Mouse (Mus musculus) CD4-positive, CD25-positive, alpha-beta regulatory T cell, adult 4 months (primary cell): ENCODE results near the gene Acp2. TPM values are rescaled to one million over a fixed set of nuclear protein-coding genes. Genes with fewer than 3 reads are reported as not detected.

Experiments
- ATAC-seq: one replicate; pipeline ENCODE4 v1.8.0; 2017
- polyA plus RNA-seq, 2 experiments: library from polyadenylated mRNA; unstranded; fragments of 100-300 nt; shearing (Covaris generic); gene quantifications; one replicate each; pipeline ENCODE4 v1.2.1; 2017

Acp2 gene
- polyA plus RNA-seq, 2 experiments from 2014 or later: 17.9 to 25.7 TPM

DNA sequence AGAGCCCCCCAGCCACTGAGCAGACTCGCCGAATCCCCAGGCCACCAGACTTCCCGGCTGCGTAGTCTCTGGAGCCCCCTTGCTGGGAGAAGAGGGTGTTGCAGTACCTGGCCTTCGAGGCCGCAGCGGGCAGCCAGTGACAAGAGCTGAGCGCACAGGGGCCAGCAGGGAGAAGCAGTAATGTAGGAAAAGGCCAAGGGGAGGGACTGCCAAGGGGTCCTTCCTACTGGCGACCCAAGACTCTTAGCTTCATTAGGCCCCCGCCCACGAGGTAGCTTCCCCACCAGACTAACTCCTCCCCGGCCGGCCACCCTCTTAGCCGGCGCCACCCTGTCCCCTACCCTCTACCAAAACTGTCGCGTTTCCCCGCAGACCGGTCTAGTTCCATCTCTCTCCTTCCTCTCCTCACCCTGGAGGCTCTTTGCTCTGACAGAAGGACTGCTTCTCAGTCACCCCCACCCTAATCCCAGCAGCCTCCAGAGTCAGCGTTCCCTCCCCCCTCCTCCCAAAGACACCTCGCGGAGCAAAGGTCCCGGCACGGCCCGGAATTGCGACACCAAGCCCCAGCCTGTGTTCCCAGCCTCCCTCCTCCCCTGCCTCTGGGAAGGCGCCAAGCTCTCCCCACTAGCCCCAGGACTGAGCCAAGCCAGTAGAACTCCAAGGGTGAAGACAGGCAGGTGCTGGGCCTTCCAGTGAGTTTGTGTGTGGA lies 7.9 kb upstream of the Acp2 start:
- ATAC-seq: peak; percentile 76

DNA sequence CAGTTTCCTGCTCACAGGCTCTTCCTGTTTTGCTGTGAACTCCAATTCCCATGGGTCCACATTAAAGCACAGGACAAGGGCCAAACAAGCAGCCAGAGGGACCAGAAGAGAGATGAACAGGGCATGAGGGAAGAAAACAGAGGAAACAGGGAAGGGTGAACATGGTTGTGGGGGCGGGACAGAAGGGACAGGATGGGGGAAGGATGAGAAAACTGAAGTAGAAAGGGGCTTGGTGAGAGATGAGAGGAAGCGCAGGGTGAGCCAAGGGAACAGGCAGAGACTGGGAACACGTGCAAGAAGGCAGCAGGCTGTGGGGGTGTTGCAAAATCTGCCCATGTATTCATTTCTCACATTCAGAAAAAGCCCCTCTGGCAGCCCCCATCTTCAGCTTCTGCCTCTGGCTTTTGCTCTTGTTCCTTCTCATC lies 6.1 kb upstream of the Acp2 start:
- ATAC-seq: no peak

DNA sequence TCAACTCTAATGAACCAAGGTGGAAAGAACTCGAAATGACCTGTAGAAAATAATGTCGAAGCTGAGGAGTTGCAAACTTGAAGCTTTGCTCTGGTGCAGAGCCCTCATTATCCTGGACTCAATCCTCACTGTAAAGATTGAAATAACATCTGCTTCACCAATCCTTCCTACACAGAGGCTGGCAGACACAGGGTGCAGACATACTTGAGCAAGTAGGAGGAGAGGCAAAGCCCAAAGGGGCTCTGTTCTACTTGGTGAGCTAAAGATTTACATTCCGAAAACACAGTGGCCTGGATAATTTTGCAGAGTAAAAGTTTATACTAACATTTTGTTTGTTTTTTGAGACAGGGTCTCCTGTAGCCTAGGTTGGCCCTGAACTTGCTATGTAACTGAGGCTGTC lies 3.8 kb upstream of the Acp2 start:
- ATAC-seq: no peak

DNA sequence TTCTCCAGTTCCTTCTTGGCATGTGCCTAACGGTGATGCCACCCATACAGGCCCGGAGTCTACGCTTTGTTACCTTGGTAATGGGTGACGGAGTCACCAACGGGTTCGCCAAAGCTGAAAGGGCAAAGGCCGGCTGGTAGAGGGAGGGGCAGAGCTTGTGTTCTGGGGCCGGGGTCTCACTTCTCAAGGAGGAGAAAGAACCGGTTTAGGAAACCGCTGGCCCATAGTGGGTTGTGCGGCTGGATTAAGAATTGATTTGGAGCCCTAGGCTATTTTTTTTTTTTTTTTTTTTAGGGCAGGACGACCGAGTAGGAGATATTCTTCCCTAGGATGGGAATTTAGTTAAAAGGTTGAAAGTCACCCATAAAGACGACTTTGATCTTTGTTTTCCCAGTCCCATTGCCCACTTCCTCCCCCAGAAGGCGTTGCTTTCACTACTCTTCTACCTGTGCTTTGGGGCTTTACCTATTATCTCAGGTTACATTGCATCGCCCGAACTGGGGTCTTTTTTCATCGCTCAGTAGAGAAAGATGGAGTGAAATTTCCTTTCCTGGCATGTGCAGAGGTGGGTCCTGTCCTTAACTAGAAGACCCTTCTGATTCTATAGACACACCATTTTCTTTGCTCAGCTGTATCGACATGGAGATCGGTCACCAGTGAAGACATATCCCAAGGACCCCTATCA lies 429 bp downstream of the Acp2 start:
- peak; percentile 50 for ATAC-seq

DNA sequence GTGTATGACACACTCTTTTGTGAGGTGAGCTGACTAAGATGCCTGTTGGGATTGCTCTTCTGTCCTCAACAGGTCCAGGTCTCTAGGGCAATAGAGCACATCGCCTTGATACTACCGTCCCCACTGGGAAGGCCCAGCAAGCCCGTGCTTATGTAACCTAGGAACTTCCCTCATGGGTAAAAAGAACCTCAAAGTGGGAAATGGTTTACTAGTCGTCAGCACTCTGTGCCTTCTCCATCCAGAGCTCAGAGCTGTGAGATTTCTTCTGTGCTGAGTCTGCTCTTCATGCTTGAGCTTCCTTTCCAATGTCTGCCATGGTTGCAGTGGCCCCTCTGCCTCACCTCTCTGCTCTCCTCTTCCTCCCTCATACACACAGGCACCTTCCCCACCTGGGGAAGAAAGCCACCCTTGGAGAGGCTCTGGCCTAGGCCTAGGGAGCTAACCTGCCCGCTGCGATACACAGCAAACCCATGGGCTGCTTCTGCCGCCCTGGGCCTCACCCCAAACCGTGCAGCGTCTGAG lies 3.6 kb downstream of the Acp2 start:
- no peak for ATAC-seq

DNA sequence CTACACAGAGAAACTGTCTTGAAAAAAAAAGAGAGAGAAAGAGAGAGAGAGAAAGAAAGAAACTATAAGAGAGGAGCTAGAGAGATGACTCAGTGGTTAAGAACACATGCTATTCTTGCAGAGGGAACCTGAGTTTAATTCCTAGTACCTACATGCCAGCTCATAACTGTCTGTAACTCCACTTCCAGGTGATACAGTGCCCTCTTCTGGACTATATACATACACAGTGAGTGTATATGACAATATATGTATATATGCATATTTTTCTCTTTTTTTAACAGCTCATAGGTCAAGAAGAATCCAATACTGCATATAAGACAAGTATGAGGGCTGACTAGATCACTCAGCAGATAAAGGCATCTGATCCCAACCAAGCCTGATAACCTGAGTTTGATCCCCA lies 10.6 kb downstream of the Acp2 start:
- ATAC-seq: no peak

DNA sequence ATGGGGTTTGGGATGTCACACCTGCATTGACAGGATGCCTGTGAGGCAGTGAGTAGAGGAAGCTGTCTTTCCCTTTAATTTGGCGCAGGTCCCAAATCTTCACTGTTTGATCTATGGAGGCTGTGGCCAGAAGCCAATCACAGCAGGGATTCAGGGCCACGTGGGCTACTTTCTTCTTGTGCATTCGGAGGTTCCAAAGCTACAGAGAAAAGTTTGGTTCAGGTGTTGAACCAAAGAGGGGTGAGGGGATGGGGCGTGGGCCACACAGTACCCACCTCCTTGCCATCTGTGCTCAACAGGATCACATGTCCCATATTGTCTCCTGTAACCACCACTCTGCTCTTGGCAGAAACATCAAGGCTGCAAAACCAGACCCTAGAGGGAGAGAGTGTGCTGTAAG lies 14.3 kb downstream of the Acp2 start:
- no peak for ATAC-seq

DNA sequence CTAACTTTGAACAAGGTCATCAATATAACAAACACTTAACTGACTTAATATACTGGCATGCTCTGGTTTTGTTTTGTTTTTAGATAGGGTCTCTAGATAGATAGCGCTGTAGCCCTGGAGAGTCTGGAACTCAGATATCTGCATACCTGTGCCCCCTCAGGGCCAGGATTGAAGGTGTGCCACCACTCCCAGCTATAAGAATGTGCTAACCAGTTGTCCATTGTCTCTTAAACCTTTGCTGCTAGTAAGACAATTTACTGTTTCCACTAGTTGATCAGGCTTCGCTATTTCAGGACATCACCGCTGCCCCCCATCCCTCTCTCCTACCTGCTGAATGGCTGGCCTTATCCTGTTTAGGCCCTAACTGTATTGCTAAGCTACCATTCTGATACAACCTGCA lies 17.8 kb downstream of the Acp2 start:
- no peak for ATAC-seq

DNA sequence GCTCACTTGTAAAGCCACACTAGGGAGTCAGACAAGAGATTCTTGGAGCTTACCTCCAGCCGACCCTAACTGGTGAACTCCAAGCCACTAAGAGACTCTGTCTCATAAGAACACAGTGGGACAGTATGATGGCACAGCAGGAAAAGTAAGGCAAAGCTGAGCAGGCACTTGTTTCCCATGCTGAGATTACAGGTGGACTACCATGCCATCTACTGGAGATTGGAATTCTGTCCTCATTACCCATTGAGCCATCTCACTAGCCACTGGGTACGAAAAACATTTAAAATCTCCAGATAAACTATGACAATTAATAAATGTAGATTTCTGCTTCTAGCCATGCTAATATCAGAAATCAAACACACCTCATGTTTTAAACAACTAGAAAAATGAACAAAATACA lies 20.9 kb downstream of the Acp2 start:
- no peak for ATAC-seq

DNA sequence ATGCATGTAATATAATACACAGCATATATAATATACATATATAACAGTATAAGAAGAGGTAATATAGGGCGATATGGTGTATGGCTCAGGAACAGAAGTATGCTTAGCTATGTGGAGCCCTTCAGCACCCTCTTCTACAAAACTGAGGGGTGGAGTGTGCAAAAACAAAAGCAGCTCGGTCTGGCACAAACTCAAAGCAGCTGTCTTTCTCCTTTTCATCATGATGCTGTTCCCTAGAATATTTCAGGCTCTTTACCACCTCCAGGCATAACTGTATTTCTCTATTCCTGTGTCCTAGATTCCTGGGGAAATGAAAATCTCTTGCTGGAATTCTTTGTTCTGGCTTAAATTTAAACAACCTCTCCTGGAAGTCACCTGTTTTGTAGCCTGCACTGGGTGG lies 27.1 kb downstream of the Acp2 start:
- ATAC-seq: no peak

DNA sequence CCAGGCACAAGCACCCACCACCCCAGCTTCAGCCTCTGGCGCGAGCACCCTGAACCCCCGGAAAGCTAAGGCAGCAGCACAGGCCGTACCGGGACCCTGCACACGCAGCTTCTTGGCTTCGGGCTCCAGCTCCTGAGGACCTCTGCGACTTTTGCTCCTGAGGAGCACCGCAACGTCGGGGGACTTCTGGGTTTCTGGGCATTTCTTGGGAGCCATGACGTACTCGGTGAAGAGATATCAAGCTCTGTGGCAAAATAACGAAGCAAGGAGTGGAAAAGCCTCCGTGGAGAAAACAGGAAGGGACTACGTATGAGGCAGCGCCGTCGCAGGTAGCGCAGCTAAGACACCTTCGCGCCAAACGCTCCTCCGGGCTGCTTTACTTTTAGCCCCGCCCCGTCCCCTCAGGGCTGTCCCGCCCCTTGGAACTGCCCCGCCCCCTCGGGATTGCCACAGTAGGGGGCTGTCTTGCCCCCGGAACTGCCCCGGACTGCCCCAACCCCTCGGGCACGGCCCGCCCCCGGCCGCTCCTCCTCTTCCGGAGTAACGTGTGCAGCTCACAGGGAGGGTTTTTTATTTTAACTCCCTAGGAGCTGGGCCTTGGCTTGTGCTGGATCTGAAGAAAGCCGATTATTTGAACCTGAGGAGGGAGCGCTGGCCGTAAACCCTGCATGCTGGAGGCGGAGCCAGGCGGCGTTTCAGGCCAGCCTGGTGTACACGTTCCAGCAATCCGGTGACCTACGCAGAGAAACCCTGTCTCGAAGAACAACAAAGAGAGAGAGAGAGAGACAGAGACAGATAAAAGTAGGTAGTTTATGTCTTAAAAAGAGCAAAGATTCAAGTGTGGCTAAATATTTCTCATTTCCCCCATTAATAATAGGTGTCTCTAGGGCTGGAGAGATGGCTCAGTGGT lies 34.2 kb downstream of the Acp2 start, which contains the start of gene Ddb2:
TSS of gene Ddb2 (minus strand) at position 382 of the 910 bp plus-strand sequence.
- peak; percentile 91 for ATAC-seq

DNA sequence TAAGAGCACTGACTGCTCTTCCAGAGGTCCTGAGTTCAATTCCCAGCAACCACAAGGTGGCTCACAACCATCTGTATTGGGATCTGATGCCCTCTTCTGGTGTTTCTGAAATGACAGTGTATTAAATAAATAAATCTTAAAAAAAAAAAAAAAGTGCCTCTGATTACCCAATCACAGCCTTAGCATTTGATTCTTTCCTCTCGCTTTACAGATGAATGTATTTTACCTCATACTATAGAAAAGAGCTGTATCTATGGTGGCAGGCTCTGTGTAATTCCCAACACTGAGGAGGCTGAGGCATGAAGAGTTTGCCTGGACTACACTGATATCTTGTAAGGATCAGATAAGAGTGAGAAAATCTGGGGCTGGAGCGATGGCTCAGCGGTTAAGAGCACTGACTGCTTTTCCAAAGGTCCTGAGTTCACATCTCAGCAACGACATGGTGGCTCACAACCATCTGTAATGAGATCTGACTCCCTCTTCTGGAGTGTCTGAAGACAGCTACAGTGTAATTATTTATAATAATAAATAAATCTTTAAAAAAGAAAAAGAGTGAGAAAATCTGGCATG lies 34.9 kb downstream of the Acp2 start:
- peak; percentile 21 for ATAC-seq

DNA sequence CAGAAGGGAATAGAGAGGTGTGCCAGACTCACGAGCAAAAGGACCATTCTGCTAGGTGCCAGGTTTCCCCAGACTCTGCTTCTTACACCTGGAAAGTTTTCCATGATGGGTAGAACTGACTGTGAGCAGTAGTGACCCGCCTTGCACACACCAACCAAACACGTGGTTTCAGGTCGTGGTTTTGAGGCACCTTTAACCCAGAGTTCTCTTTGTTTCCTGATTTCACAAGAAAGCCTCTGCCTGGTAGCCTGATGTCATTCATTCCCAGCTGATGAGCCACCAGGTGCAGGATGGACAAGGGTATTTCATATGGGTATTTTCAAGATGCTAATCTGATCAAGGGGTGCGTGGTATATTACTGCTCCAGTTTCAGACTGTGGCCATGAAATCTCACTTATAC lies 39.9 kb downstream of the Acp2 start:
- ATAC-seq: peak; percentile 58

DNA sequence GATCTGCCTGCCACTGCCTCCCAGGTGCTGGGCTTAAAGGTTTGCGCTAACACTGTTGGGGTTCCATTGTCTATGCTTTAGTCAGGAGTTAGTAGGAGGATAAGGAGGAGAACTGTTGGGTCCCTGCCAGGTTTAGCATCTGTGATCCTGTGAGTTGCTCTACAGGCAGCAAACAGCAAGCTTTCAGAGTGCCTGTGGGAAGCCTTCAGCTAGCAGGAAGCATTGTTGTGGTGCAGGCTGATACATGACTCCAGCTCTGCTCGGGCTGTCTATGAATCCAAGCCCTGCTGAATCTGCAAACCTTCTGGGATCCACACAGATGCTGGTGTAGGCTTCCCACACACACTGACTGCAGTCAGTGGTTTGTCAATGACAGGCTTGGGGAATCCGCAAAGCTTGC lies 40.7 kb downstream of the Acp2 start:
- ATAC-seq: no peak

DNA sequence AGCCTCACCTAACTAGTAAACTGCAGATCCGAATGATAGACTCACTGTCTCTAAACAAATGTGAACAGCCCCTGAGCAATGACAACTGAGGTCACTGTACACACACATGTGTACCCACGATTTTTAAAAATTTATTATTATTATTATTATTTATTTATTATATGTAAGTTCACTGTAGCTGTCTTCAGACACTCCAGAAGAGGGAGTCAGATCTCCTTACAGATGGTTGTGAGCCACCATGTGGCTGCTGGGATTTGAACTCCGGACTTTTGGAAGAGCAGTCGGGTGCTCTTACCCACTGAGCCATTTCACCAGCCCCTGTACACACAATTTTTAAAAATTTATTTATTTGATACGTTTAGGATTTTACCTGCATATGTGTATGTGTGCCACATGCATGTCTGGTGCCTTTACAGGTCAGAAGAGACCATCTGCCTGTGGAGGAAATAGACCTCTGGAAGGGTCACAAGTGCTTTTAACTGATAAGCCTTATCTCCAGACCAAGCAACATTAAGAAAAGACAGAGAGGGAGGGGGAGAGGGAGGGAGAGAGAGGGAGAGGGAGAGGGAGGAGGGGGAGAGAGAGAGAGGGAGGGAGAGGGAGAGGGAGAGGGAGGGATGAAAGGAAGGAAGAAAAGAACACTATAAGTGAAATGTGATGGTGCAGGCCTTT lies 42.0 kb downstream of the Acp2 start:
- ATAC-seq: no peak

DNA sequence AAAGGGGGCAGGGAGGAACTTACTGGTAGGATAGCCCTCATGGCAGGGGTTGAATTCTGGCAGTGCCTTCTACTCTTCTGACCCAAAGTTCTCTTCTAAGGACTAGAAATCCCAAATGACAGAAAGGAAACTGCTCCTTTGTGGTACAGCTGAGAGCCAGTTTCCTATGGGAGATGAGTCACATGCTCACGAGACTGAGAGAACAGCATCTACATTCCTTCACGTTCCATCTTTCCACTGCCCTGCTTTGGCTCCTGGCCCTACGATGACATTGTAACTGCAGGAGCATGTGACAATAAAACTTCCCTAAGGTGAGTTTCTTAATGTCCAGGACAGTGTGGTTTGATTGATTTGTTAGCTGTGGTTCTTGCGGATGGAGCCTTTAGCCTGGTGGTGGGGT lies 45.7 kb downstream of the Acp2 start:
- no peak for ATAC-seq

DNA sequence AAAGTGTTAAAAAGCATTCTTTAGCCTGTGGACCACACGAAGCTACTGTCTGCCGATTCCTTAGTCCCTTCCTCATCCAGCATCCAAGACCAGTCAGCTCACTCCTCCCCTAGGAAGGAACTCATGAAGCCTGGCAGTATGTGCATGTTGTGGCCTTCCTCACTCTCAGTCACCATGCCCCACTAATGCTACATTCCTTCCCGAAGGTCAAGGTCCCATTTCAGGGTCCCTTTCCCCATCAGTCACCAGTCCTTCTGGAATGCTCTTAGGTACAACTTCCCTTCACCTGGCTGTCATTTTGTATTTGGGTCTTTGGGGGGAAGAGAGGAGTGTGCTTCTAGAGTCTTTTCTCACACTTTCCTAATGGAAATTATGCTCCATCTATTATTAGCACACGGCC lies 49.3 kb downstream of the Acp2 start:
- ATAC-seq: no peak

DNA sequence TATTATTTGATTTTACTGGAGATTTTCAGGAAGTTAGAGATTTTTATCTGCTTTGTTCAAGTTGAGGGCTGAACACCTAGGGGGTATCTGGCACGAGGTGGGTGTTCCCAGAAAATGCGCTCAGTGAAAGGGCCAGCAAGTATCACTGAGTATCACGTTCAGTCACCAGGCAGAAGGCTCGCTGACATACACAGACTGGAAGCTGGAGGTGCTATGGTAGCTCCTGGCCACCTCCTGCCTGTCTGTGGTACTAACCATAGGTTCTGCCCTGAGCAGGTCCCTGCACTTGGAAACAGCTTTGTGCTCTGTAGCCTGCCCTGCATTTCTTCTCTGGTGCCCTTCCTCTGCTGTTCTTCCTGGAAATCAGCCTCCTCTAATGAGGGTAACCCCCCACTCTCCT lies 49.8 kb downstream of the Acp2 start:
- ATAC-seq: no peak

DNA sequence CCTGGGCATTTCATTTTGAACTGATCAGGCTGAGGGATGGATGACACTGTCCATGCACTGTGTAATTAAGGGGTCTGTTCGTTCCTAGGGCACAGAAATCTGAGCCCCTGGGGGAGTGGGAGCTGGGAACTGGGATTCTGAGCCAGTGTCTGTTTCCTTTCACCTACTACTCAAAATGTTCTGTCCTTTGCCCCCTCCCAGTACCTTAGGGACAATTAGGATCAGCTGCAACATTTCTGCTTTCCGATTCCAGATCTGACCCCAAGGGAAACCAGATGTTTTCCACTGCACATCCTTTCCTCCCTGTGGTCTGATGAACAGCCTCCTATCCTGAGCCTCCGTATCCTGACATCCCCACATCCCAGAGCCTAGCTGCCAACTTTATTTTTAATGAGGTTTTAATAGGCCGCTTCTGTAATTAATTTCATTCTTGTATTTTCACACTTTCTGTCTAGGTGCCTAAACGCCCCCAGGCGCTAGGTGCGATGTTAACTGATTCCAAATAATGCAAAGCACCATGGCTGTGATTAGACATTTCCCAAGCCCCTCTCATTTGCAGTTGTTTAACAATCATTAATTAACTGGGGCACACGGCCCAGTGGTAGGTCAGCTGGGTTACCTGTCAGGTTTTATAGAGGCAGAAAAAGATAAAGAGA lies 52.2 kb downstream of the Acp2 start:
- ATAC-seq: no peak

DNA sequence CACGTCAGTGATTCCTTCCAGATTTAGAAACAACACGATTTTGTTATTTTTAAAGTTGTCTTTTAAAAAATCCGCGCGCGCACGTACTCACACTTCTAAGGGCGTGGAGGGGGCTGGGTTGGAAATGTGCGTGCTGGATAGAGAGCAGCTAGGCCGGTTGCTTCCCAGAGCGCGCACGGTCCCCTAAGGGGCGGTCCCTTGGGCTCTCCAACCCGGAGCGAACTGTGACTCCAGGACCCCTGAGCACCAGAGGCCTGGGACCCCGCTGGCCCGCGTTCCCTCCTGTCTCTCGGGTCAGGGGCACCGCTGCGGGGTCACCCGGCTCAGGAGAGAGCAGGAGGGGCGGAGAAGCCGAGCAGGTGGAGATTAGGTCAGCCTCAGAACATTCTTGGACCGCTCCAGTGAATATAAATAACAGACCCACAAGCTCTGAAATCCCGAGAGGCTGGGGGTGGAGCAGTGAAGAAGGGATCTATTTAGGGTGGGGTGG lies 53.0 kb downstream of the Acp2 start, which contains the start of gene Pacsin3:
TSS of gene Pacsin3 (plus strand) at position 294 of the 490 bp plus-strand sequence.
- ATAC-seq: peak; percentile 36
